Mouse (Mus musculus) heart, embryonic 13.5 days (tissue): ENCODE measurements around the gene Thrap3. TPM values are rescaled to one million over a fixed set of nuclear protein-coding genes. Genes with fewer than 3 reads are reported as not detected.

Source experiments
- ATAC-seq: fragments of 200-750 bp; cut with Nextera tagmentation; 2 replicates; pipeline ENCODE4 v1.8.0; 2017; ENCODE audit warnings: moderate TSS enrichment; ENCODE audit not compliant: insufficient number of reproducible peaks, low FRiP score, low TSS enrichment; ENCODE audit errors: extremely low read depth
- H3K27ac ChIP-seq: fragments of 300-500 bp; sonication (generic); replicated peaks from 2 replicates; pipeline ENCODE4 v1.5.1; 2015; ENCODE audit warnings: moderate library complexity, mild to moderate bottlenecking, inconsistent platforms
- H3K27me3 ChIP-seq: fragments of 300-500 bp; sonication (generic); replicated peaks from 2 replicates; pipeline ENCODE4 v1.6.1; 2015; ENCODE audit warnings: mild to moderate bottlenecking, inconsistent platforms
- H3K36me3 ChIP-seq: fragments of 300-500 bp; sonication (generic); 2 replicates; pipeline ENCODE4 v1.6.1; 2015; ENCODE audit warnings: mild to moderate bottlenecking, inconsistent platforms
- H3K4me1 ChIP-seq: fragments of 300-500 bp; sonication (generic); 2 replicates; pipeline ENCODE4 v1.6.1; 2015; ENCODE audit warnings: inconsistent platforms
- H3K4me2 ChIP-seq: fragments of 300-500 bp; sonication (generic); 2 replicates; pipeline ENCODE4 v1.6.1; 2015; ENCODE audit warnings: inconsistent platforms, mild to moderate bottlenecking, moderate library complexity
- H3K4me3 ChIP-seq: fragments of 300-500 bp; sonication (generic); 2 replicates; pipeline ENCODE4 v1.5.1; 2015; ENCODE audit warnings: moderate library complexity, mild to moderate bottlenecking, inconsistent platforms
- H3K9ac ChIP-seq: fragments of 300-500 bp; sonication (generic); 2 replicates; pipeline ENCODE4 v1.6.1; 2015; ENCODE audit warnings: inconsistent platforms, mild to moderate bottlenecking, moderate library complexity
- H3K9me3 ChIP-seq: fragments of 300-500 bp; sonication (generic); 2 replicates; pipeline ENCODE4 v1.6.1; 2016; ENCODE audit warnings: inconsistent platforms
- WGBS: fragments of 180-500 bp; shearing (Covaris S2); methylation state at CpG from one replicate; pipeline ENCODE4 v1.1.7; 2015; ENCODE audit warnings: mixed read lengths; 5-methylcytosine and 5-hydroxymethylcytosine counted together
- polyA plus RNA-seq: library from polyadenylated mRNA; unstranded; fragments of >200 nt; fragmentation: Nextera tagmentation; extraction: Ambion mirVana; gene quantifications from 2 replicates; pipeline ENCODE4 v1.2.1, GENCODE M21; 2015

Gene Thrap3
- polyA plus RNA-seq = 127 and 134 TPM in 2 replicates

DNA sequence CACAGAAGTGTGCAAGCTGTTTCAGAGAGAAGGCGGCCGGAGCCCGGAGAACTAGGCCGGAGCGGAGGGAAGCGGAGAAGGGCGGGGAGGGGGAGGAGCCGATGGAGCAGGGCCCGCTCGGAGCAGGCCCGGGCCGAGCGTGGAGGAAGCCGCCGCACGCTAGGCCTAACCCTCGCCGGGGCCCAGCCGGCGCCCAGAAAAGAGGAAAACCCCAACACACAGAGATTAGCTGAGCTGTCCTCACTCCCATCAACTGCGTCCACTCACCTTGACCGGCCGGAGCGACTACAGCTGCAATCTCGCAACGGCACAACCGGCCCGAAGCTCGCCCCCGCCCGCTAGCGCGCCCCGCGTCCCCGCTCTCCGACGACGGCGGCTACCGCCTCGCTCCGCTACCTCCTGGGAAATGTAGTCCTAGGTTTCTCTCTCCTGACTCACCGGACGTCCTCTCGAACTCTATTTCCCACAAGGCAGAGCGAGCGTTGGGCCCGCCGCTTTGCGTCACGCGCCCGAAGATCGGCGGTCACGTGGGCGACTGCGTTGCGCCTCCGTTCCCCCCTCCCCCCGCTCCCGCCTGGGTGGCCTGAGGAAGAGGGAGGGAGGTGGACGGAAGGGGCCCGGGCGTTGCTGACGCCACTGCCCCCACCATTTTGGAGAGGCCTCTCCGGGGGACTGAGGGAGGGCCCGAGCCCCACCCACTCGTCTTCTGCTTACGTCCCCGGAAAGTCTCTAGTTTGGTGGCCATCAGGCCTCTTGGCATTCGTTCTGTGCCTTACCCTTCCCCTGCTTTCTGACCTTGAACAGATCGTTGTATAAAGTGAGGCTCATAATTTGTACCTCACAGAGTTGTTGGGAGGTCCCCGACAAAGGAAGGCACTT lies at the start of gene Thrap3:
Gene Thrap3 (minus strand): TSS at position 458 of the 879 bp plus-strand sequence.
- ATAC-seq = peak; percentile 98

GRCm38 (mm10) chr4:126251655-126252254 lies 49.2 kb upstream of the Thrap3 start:
- H3K4me2 ChIP-seq = peak overlapping the region; percentile 98
- H3K4me3 ChIP-seq = peak overlapping the region; percentile 23
- peaks cover 15% of the 10 kb centered on the region; the same call in 1 of the 2 replicates for H3K36me3 ChIP-seq
- H3K27me3 ChIP-seq = no peaks in the 10 kb centered on the region
- peaks cover 81% of the 10 kb centered on the region for H3K4me1 ChIP-seq
- 48% methylated on average over 11 of the region's 11 CpGs for WGBS
- H3K9me3 ChIP-seq = no peaks in the 10 kb centered on the region
- H3K27ac ChIP-seq = peak overlapping the region; percentile 74
- ATAC-seq = no peak
- H3K9ac ChIP-seq = peak overlapping the region; percentile 74

More for the DNA sequence above, at the start of gene Thrap3:
- H3K27me3 ChIP-seq = no peaks in the 10 kb centered on the region
- H3K27ac ChIP-seq = peak within 1 kb of the TSS; percentile 98
- WGBS = under 1% methylated on average over 75 of the region's 75 CpGs
- peak within 1 kb of the TSS; percentile 75 for H3K4me2 ChIP-seq
- H3K9me3 ChIP-seq = no peaks in the 10 kb centered on the region
- H3K36me3 ChIP-seq = peaks cover 6% of the 10 kb centered on the region; the same call in 1 of the 2 replicates
- H3K4me3 ChIP-seq = peak within 1 kb of the TSS; percentile 79
- H3K9ac ChIP-seq = peak within 1 kb of the TSS; percentile 91
- peaks cover 48% of the 10 kb centered on the region for H3K4me1 ChIP-seq

DNA sequence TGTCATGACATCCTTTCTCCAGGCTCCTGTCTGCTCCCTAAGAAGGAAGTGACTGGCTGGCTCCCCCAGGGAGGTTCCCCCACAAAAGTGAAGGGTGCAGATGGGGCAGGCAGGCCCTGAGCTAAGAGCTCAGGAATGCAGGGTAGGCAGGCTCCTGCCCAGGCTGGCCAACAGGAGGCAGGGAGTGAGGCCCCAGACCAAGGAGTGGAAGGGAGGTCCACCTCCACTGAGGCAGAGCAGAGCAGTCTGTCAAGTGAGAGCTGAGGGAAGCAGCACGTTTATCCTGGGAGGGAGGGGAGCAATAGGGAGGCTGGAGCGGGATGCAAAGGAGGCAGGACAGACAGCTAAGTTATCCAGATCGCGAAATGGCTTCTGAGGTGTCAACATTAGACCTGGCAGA lies 48.1 kb upstream of the Thrap3 start:
- 22% methylated on average over 4 of the region's 4 CpGs for WGBS
- Histone ChIP-seq H3K4me3 (no peak overlapping the region), H3K4me1 (peaks cover 88% of the 10 kb centered on the region), H3K4me2 (peak overlapping the region; percentile 98), H3K36me3 (peaks cover 26% of the 10 kb centered on the region), H3K9me3 (no peaks in the 10 kb centered on the region), H3K27me3 (no peaks in the 10 kb centered on the region), H3K27ac (peak overlapping the region; percentile 74), H3K9ac (peak overlapping the region; percentile 74)
- no peak for ATAC-seq

DNA sequence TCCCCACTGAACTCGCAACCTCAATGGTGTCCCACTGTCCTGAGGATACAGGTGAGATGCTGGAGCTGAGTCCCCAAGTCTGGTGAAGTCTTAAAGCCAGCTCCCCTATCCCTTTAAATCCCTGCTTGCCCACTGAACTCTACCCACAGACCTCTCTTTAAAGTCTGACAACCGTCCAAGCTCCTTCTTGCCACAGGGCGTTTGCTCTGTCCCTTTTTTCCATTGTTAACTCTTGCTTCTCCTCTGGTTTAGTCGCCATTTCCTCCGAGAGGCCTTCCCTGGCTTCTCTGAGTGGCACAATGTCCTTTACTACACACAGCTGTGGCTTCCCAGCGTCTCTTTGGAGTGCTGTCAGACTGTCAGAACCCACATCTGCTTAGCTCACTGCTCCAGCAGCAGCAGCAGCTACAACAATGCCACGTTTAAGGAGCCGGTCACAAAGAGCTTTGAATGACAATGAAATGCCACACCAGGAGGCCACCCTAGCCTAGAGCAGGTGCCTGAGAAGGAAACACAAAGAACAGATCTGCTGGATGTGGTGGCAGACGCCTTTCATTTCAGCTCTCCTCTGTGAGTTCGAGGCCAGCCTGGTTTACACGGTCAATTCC lies 45.8 kb upstream of the Thrap3 start:
- Histone ChIP-seq H3K4me2 (no peak overlapping the region), H3K36me3 (peaks cover 32% of the 10 kb centered on the region), H3K4me3 (no peak overlapping the region), H3K9ac (peak overlapping the region; percentile 55; the same call in 1 of the 2 replicates), H3K27me3 (no peaks in the 10 kb centered on the region), H3K9me3 (no peaks in the 10 kb centered on the region), H3K4me1 (peaks cover 75% of the 10 kb centered on the region), H3K27ac (peak overlapping the region; percentile 38; the same call in 1 of the 2 replicates)
- ATAC-seq = no peak
- 33% methylated on average over 11 of the region's 11 CpGs for WGBS

DNA sequence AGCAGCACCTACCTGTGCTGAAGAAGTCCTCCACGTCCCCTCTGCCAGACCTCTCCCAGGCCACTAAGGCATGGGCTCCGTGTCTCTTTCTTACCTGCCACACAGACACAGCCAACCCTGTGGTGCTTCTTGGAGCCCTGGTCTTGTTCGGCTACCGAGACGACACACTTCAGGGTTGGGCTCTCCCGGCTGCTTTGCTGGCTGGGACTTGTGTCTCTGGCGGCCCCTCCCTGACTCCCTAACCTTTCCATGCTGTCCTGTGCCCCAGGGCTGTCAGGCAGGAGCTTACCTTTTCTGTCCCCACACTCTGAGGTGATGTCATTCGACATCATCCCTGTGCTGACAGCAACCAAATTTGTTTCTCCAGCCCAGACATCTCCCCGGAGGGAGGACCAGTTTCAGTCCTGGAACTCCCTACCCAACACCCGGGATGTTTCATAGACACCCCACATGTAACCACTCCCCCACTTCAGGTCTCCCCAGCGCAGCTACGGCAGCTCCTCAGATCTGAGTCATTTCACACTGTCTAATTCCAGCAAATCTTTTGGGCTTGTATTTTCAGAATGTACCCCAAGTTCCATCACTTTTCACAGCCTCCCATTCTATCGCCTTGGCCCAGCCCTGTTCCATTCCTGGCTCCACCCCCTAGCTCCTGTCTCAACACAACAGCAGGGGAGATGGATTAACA lies 43.8 kb upstream of the Thrap3 start:
- no peaks in the 10 kb centered on the region for H3K27me3 ChIP-seq
- ATAC-seq = no peak
- H3K4me1 ChIP-seq = peaks cover 75% of the 10 kb centered on the region
- H3K9ac ChIP-seq = no peak overlapping the region
- no peak overlapping the region for H3K27ac ChIP-seq
- H3K9me3 ChIP-seq = no peaks in the 10 kb centered on the region
- no peak overlapping the region for H3K4me3 ChIP-seq
- no peak overlapping the region for H3K4me2 ChIP-seq
- WGBS = 63% methylated on average over 13 of the region's 13 CpGs
- H3K36me3 ChIP-seq = peaks cover 45% of the 10 kb centered on the region

DNA sequence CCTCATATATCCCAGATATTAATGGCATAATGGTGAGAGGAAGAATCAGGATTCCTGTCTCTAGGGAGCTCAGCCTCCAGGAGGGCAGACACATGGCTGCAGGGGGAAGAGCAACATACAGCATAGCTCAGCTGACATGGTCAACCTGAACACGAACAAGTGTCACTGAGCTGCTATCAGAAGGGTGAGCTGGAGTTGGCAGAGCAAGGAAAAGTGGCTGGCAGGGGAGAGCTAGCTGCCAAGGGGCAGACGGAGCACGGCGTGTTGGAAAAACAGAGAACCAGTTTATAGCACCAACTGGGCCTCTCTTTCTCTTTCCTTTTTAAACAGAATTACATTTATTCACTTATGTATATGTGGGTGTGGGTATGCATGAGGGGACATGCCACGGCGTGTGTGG lies 40.0 kb upstream of the Thrap3 start:
- no peaks in the 10 kb centered on the region for H3K9me3 ChIP-seq

DNA sequence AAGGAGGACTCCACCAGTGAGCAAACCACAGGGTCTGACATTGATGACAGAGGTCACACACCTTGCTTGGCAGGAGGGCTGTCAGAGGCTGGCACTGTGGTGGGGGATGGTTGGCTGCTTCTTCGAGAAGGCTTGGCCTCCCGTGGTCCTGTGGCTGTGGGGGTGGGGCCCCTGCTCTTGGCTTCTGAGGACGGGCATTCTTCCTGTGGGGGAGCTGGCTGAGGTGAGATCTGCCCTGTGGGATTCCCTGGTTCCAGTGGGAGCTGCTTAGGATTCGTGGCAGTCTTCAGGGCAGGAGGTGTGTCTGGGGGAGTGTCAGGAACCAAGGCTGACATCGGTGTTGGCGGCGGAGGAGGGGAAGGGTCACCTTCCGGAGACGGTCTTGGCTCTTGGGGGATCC lies 39.4 kb upstream of the Thrap3 start:
- Histone ChIP-seq H3K9me3 (no peaks in the 10 kb centered on the region), H3K36me3 (peaks cover 75% of the 10 kb centered on the region), H3K4me3 (no peak overlapping the region), H3K9ac (peak overlapping the region; percentile 55; the same call in 1 of the 2 replicates), H3K27ac (peak overlapping the region; percentile 41), H3K4me2 (no peak overlapping the region), H3K4me1 (peaks cover 57% of the 10 kb centered on the region), H3K27me3 (no peaks in the 10 kb centered on the region)
- ATAC-seq = no peak
- WGBS = 25% methylated on average over 9 of the region's 9 CpGs

More for the DNA sequence above, 40.0 kb upstream of the Thrap3 start:
- no peak overlapping the region for H3K4me3 ChIP-seq
- ATAC-seq = no peak
- peak overlapping the region; percentile 25 for H3K27ac ChIP-seq
- H3K4me2 ChIP-seq = no peak overlapping the region
- H3K27me3 ChIP-seq = no peaks in the 10 kb centered on the region
- H3K36me3 ChIP-seq = peaks cover 73% of the 10 kb centered on the region
- peak overlapping the region; percentile 55 for H3K9ac ChIP-seq
- H3K4me1 ChIP-seq = peaks cover 57% of the 10 kb centered on the region
- 74% methylated on average over 6 of the region's 6 CpGs for WGBS

GRCm38 (mm10) chr4:126239862-126240475 lies 37.4 kb upstream of the Thrap3 start:
- Histone ChIP-seq H3K27me3 (no peaks in the 10 kb centered on the region), H3K4me2 (no peak overlapping the region), H3K4me1 (peaks cover 60% of the 10 kb centered on the region), H3K9me3 (no peaks in the 10 kb centered on the region), H3K27ac (no peak overlapping the region), H3K36me3 (peaks cover 76% of the 10 kb centered on the region), H3K9ac (no peak overlapping the region), H3K4me3 (no peak overlapping the region)
- no peak for ATAC-seq
- 89% methylated on average over 13 of the region's 13 CpGs for WGBS

DNA sequence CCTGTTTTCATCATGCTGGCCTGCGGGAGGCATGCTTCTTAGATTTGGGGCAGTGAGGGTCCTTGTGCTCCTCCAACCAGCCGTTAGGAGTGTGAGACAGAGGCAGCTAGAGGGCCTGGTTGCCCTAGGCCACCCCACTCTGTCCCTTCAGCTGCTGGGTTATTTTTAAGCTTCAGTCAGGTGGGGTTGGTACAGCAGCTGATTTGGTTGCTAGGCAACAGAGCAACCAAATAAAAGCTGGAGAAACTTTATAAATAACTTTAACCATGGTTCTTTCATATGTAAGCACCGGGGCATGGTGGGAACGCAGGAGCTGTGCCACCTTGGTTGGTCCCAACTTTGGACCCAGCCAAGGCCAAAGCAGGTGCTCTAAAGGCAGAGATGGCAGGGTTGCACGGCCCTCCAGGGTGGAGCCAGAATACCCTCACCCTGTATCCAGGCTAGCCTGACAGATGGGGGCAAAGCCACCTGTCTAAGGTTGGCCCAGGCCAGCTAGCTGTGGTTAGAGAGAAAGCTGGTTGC lies 35.2 kb upstream of the Thrap3 start:
- H3K4me1 ChIP-seq = peaks cover 50% of the 10 kb centered on the region
- peak overlapping the region; percentile 69 for H3K9ac ChIP-seq
- H3K9me3 ChIP-seq = no peaks in the 10 kb centered on the region
- peak overlapping the region; percentile 48 for H3K4me2 ChIP-seq
- peaks cover 97% of the 10 kb centered on the region for H3K36me3 ChIP-seq
- H3K4me3 ChIP-seq = no peak overlapping the region
- peak; percentile 38; the same call in 1 of the 2 replicates for ATAC-seq
- peak overlapping the region; percentile 91 for H3K27ac ChIP-seq
- 32% methylated on average over 5 of the region's 5 CpGs for WGBS
- H3K27me3 ChIP-seq = no peaks in the 10 kb centered on the region

DNA sequence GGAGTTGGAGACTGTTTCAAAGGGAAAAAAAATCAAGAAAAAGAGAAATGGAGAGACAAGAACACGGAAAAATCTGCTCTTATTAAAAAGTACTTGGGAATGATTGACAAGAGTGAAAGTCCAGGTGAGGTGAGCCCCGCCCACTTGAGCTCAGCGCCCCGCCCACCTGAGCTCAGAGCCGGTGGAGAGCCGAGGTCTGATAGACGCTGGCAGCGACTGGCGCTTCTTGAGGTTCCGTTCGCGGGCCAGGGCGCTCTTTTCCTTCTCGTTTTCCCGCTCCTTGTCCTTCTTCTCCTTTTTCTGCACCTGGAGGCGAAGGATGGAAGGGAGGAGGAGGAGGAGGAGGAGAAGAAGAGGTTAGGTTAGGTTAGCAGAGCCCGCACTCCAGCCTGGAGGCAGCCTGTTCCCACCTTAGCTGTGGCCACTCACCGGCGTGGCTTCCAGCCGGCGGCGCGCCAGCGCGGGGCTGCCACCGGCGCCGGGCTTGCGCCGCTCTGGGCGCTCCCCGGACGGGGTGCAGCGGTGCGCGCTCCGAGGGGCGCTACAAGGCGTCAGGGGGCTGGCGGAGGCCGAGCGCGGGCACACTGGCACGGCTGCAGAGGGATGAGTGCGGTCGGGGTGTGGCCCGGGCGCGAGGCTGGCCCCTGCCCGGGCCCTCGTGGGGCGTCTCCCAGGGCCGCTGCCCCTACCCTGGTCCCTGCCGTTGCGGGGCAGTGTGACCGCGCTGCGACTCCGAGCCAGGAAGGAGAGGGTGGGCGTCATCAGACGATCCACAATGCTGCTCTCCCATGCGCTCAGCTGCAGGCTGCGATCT lies 34.1 kb upstream of the Thrap3 start:
- 52% methylated on average over 59 of the region's 63 CpGs for WGBS
- H3K4me3 ChIP-seq = no peak overlapping the region

More for the DNA sequence above, 34.1 kb upstream of the Thrap3 start:
- peaks cover 39% of the 10 kb centered on the region for H3K4me1 ChIP-seq
- peaks cover 99% of the 10 kb centered on the region for H3K36me3 ChIP-seq
- no peaks in the 10 kb centered on the region for H3K9me3 ChIP-seq
- peak overlapping the region; percentile 69 for H3K9ac ChIP-seq
- H3K4me2 ChIP-seq = peak overlapping the region; percentile 48
- ATAC-seq = 0 out of 2 replicates have a peak, but pooled peaks have one; percentile 6
- no peaks in the 10 kb centered on the region for H3K27me3 ChIP-seq
- H3K27ac ChIP-seq = peak overlapping the region; percentile 91
